Mouse (Mus musculus) urinary bladder, postnatal 4 days (tissue): ENCODE data around the gene Slc35g3.

Experiments
- DNase-seq, 2 experiments: peaks; one replicate each; pipeline ENCODE4 v3.0.0; 2021 to 2022; ENCODE audit warnings: low spot score in 2 of 2

The Slc35g3 gene

GRCm38 (mm10) chr11:69761868-69762267, at the start of gene Slc35g3:
Slc35g3 (minus strand) TSS chr11:69761968.
- no peak for DNase-seq

GRCm38 (mm10) chr11:69810280-69810679, 48.5 kb upstream of the Slc35g3 start:
- DNase-seq, result no peak

GRCm38 (mm10) chr11:69807641-69808040, 45.9 kb upstream of the Slc35g3 start:
- no peak for DNase-seq

- DNase-seq, result no peak
Observed at GRCm38 (mm10) chr11:69806378-69806777, 44.6 kb upstream of the Slc35g3 start.

GRCm38 (mm10) chr11:69804972-69805909, 43.5 kb upstream of the Slc35g3 start, which contains the start of gene Tmem102:
Tmem102 (minus strand) TSS chr11:69805624.
- no peak for DNase-seq

- DNase-seq, result no peak
Observed at GRCm38 (mm10) chr11:69804652-69804940, 42.8 kb upstream of the Slc35g3 start.

GRCm38 (mm10) chr11:69803786-69804651, 42.3 kb upstream of the Slc35g3 start:
- DNase-seq, result peak in 1 of 2 experiments; percentile 71

GRCm38 (mm10) chr11:69803328-69803727, 41.6 kb upstream of the Slc35g3 start:
- no peak for DNase-seq

GRCm38 (mm10) chr11:69802648-69803105, 40.9 kb upstream of the Slc35g3 start:
- DNase-seq, result peak; percentile 79 to 86

GRCm38 (mm10) chr11:69801379-69801977, 39.7 kb upstream of the Slc35g3 start, which contains the start of gene Fgf11:
Fgf11 (minus strand) TSS chr11:69801857.
- no peak for DNase-seq

GRCm38 (mm10) chr11:69800392-69801197, 38.8 kb upstream of the Slc35g3 start:
- peak; percentile 73 to 79 for DNase-seq

GRCm38 (mm10) chr11:69800138-69800391, 38.3 kb upstream of the Slc35g3 start:
- DNase-seq, result no peak

- DNase-seq, result no peak
Observed at GRCm38 (mm10) chr11:69799394-69800137, 37.8 kb upstream of the Slc35g3 start.

- no peak for DNase-seq
Observed at GRCm38 (mm10) chr11:69797924-69798323, 36.2 kb upstream of the Slc35g3 start.

GRCm38 (mm10) chr11:69795983-69796435, 34.2 kb upstream of the Slc35g3 start:
- no peak for DNase-seq

- peak; percentile 89 to 90 for DNase-seq
Observed at GRCm38 (mm10) chr11:69795168-69795982, 33.6 kb upstream of the Slc35g3 start, which contains the start of gene Chrnb1. Chrnb1 (minus strand) TSS chr11:69795943.

- no peak for DNase-seq
Observed at GRCm38 (mm10) chr11:69793429-69793828, 31.7 kb upstream of the Slc35g3 start.

- DNase-seq, result no peak
Observed at GRCm38 (mm10) chr11:69791420-69791819, 29.7 kb upstream of the Slc35g3 start.

- no peak for DNase-seq
Observed at GRCm38 (mm10) chr11:69789431-69789830, 27.7 kb upstream of the Slc35g3 start.

- no peak for DNase-seq
Observed at GRCm38 (mm10) chr11:69787306-69787705, 25.5 kb upstream of the Slc35g3 start.
